Mouse (Mus musculus) right cerebral cortex, postnatal 36 days (tissue): Measurements from ENCODE around the gene Aktip.

ENCODE experiments used
- DNase-seq, 2 experiments: peaks; one replicate each; pipeline ENCODE4 v3.0.0; 2022; ENCODE audit warnings: low spot score in 2 of 2, mixed read lengths in 1 of 2

The Aktip gene

DNA sequence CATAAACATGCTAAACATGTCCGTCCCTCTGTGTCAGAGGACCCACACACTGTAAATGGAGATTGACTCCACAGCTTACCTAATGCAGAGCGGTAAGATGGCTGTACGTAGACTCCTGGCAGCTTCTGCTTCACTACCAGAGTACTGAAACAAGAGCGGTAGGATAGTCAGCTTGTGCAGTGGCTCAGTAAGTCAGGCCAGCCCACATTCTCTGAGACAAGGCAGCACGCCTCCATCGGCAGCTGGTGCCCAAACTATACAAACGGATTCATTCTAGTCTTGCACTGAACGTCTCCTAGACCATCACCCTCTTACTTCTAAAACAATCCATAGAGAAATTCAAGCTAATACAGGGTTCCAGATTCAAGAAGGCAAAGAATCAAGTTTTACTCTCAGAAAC lies 73.0 kb downstream of the Aktip start:
- DNase-seq, result peak; percentile 53 to 66

- DNase-seq, result no peak
These were observed 75.5 kb downstream of the Aktip start for GRCm38 (mm10) chr8:91124315-91124714.

GRCm38 (mm10) chr8:91118131-91118530 lies 81.6 kb downstream of the Aktip start:
- DNase-seq, result no peak

GRCm38 (mm10) chr8:91117537-91117936 lies 82.2 kb downstream of the Aktip start:
- DNase-seq, result no peak

GRCm38 (mm10) chr8:91114910-91115309 lies 84.9 kb downstream of the Aktip start:
- DNase-seq, result no peak

GRCm38 (mm10) chr8:91114428-91114827 lies 85.3 kb downstream of the Aktip start:
- no peak for DNase-seq

- DNase-seq, result no peak
These were observed 87.8 kb downstream of the Aktip start for GRCm38 (mm10) chr8:91111868-91112477.

- DNase-seq, result no peak
These were observed 93.5 kb downstream of the Aktip start for GRCm38 (mm10) chr8:91106271-91106670.

DNA sequence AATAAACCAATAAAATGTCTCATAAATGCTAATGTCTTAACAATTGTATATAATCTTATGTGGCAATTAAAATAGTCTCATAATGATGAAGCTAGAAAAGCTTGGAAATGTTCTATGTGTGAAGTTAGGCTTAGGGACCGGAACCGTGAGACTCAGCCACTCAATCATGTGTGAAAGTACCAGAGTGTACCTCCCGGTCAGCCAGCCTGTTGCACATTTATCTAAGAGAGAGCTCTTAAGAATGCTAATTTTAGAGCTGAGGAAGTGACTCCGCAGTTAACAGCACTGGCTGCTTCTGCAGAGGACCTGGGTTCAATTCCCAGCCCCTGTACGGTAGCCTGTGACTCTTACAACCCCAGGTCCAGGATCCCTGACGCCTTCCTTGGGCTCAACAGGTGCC lies 101.7 kb downstream of the Aktip start:
- no peak for DNase-seq

- DNase-seq, result no peak
These were observed 105.6 kb downstream of the Aktip start for GRCm38 (mm10) chr8:91094135-91094534.

GRCm38 (mm10) chr8:91089601-91090000 lies 110.2 kb downstream of the Aktip start:
- no peak for DNase-seq

- DNase-seq, result no peak
These were observed 111.3 kb downstream of the Aktip start for GRCm38 (mm10) chr8:91088452-91088851.

- DNase-seq, result no peak
These were observed 117.3 kb downstream of the Aktip start for GRCm38 (mm10) chr8:91082428-91082827.

- no peak for DNase-seq
These were observed 117.9 kb downstream of the Aktip start for GRCm38 (mm10) chr8:91081911-91082310.

GRCm38 (mm10) chr8:91079678-91080077 lies 120.1 kb downstream of the Aktip start:
- no peak for DNase-seq

GRCm38 (mm10) chr8:91077077-91077867 lies 122.5 kb downstream of the Aktip start:
- DNase-seq, result no peak

DNA sequence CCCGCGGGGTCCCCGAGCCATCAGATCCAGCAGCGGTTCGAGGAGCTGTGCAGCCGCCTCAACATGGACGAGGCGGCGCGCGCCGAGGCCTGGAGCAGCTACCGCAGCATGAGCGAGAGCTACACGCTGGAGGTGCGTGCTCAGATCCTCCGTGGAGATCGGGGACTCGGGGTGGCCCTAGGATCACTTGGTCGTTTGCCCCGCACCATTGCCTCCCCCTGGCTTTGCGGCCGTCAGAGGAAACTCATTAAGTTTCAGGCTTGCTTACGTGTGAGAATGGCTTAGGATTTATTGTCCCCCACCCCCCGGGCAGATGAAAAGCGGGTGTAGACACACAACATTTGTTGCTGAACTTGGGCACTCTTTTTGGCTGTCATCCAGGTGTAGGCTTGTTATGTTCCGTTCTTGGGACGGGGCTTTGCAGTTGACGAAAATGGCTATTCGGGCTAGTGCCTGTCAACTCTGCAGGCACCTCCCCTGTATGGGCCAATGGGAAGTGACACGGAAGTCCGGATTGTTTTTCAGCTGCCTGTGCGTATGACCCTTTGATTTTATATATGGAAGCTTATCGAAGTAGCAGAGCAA lies 129.4 kb downstream of the Aktip start:
- peak; percentile 56 to 67 for DNase-seq

- peak; percentile 93 to 94 for DNase-seq
These were observed 129.9 kb downstream of the Aktip start, which contains the start of gene Rbl2 for GRCm38 (mm10) chr8:91069834-91070233. Gene Rbl2, plus strand, starts transcription at chr8:91070057.

DNA sequence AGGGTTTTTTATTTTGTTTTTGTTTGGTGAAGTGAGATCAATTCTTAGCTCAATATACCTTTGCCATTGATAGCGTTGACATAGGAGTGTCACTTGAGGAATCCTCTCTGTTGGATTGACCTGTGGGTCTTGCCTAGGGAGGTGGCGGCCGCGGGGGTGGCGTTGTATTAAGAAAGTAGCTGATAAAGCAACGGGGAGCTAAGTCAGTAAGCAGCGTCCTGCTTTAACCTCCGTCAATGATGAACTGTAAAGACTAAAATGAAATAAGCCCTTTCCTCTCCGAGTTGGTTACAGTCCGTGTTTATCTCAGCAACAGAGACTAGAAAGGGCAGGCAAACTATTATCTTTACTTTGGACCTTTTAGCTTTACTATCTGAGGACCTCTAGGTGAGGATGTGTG lies 130.4 kb downstream of the Aktip start:
- no peak for DNase-seq

GRCm38 (mm10) chr8:91065179-91065578 lies 134.6 kb downstream of the Aktip start:
- DNase-seq, result no peak
